Mouse (Mus musculus) heart, postnatal 0 days (tissue): ENCODE data around the gene Samd5. TPM values are rescaled to one million over a fixed set of nuclear protein-coding genes. Genes with fewer than 3 reads are reported as not detected.
A peak's percentile ranks its signal among the peaks of the same experiment; 100 is the strongest.

Experiments
- ATAC-seq: fragments of 200-750 bp; cut with Nextera tagmentation; 2 replicates; pipeline ENCODE4 v1.8.0; 2017; ENCODE audit warnings: low read depth, moderate number of reproducible peaks, moderate library complexity; ENCODE audit not compliant: insufficient read depth
- DNase-seq: peaks from one replicate; pipeline ENCODE4 v3.0.0-alpha.2; 2016; ENCODE audit warnings: low spot score
- H3K27ac ChIP-seq: fragments of 300-500 bp; sonication (generic); 2 replicates; pipeline ENCODE4 v1.5.1; 2014; ENCODE audit warnings: low read depth, mild to moderate bottlenecking
- H3K27me3 ChIP-seq: fragments of 300-500 bp; sonication (generic); 2 replicates; pipeline ENCODE4 v1.6.1; 2014; ENCODE audit warnings: low read length, mixed read lengths; ENCODE audit not compliant: control insufficient read depth, insufficient read depth
- H3K36me3 ChIP-seq: fragments of 300-500 bp; sonication (generic); replicated peaks from 2 replicates; pipeline ENCODE4 v1.6.1; 2014; ENCODE audit warnings: low read length, mixed read lengths; ENCODE audit not compliant: control insufficient read depth, insufficient read depth
- H3K4me1 ChIP-seq: fragments of 300-500 bp; sonication (generic); 2 replicates; pipeline ENCODE4 v1.6.1; 2014; ENCODE audit warnings: antibody characterized with exemption; ENCODE audit not compliant: control insufficient read depth, insufficient read depth
- H3K4me2 ChIP-seq: fragments of 300-500 bp; sonication (generic); 2 replicates; pipeline ENCODE4 v1.6.1; 2014; ENCODE audit warnings: low read depth, mild to moderate bottlenecking, low read length, moderate library complexity
- H3K4me3 ChIP-seq: fragments of 300-500 bp; sonication (generic); 2 replicates; pipeline ENCODE4 v1.5.1; 2014; ENCODE audit warnings: low read depth, low read length
- H3K9ac ChIP-seq: fragments of 300-500 bp; sonication (generic); replicated peaks from 2 replicates; pipeline ENCODE4 v1.6.1; 2014; ENCODE audit warnings: low read depth, low read length, mixed read lengths
- H3K9me3 ChIP-seq: fragments of 300-500 bp; sonication (generic); replicated peaks from 2 replicates; pipeline ENCODE4 v1.6.1; 2016; ENCODE audit warnings: low read length; ENCODE audit not compliant: control insufficient read depth
- CTCF ChIP-seq: IDR thresholded peaks from 2 replicates; pipeline ENCODE4 v1.5.1; 2016; ENCODE audit warnings: antibody characterized with exemption, control low read depth, low read depth
- EP300 ChIP-seq: IDR thresholded peaks from 2 replicates; pipeline ENCODE4 v1.6.1; 2016; ENCODE audit warnings: antibody characterized with exemption, low read depth
- WGBS: fragments of 180-500 bp; shearing (Covaris S2); extraction: QIAGEN DNeasy Blood & Tissue Kit; methylation state at CpG from one replicate; pipeline ENCODE4 v1.1.7; 2014; 5-methylcytosine and 5-hydroxymethylcytosine counted together
- polyA plus RNA-seq: library from polyadenylated mRNA; unstranded; fragments of >200 nt; fragmentation: Nextera tagmentation; extraction: Ambion mirVana; gene quantifications from 2 replicates; pipeline ENCODE4 v1.2.1, GENCODE M21; 2015
- total RNA-seq: library from RNA; depleted of rRNA; stranded (reverse); fragments of >200 nt; gene quantifications from 2 replicates; pipeline ENCODE4 v1.2.3, GENCODE M21; 2014; ENCODE audit warnings: low replicate concordance

Gene Samd5
- total and polyA plus RNA-seq, 2 experiments from 2014 or later, result 1.8 to 5.6 TPM

DNA sequence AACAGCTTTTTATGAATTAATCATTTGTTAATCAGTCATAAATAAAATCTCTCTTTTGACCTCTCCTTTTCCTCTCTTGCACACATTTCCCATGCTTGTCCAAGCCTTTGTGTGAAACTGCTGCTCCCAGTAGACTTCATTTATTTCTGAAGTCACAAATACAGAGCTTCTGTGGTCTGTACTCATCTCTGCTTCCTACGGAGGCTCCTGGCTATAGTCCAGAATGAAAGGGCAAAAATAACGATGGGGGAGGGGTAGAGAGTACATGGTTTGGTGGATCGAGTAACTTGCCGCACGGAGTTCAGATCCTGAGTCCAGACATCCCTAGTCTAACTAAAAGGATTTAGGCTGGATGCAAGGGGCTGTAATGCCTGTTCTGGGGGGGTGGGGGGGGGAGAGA, 3.1 kb upstream of the Samd5 start:
- no peak for DNase-seq
- H3K4me3 ChIP-seq, result no peak overlapping the region
- peaks cover 2% of the 10 kb centered on the region; the same call in 1 of the 2 replicates for H3K27me3 ChIP-seq
- no peaks in the 10 kb centered on the region for H3K4me1 ChIP-seq
- no peak overlapping the region for H3K9ac ChIP-seq
- H3K36me3 ChIP-seq, result no peaks in the 10 kb centered on the region
- no peaks in the 10 kb centered on the region for H3K9me3 ChIP-seq
- H3K27ac ChIP-seq, result no peak overlapping the region
- TF ChIP-seq CTCF (no peak), EP300 (no peak)
- H3K4me2 ChIP-seq, result no peak overlapping the region
- ATAC-seq, result no peak
- 17% methylated on average over 5 of the region's 5 CpGs for WGBS

DNA sequence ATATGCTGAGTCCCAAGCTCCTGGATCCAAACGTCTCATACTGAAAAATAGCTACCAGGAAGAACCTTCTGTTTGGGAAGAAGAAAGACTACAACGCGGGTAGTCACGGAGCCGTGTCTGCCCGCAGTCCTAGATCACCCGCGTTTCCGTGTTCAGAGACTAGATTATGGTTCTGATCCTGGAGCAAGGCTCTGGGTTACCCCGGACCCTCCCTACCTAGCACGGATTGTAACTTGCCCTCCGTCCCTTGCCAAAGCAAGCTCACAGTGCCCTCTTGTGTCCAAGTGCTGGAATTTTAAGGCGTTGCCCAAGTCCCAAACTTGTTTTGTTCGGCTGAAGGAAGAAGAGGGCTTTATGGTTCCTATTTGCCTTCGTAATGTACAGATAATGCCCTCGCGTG, 1.9 kb upstream of the Samd5 start:
- H3K4me1 ChIP-seq, result no peaks in the 10 kb centered on the region
- TF ChIP-seq EP300, result no peak
- peak; percentile 98 for TF ChIP-seq CTCF
- H3K9ac ChIP-seq, result no peak overlapping the region
- DNase-seq, result peak; percentile 84
- H3K9me3 ChIP-seq, result no peaks in the 10 kb centered on the region
- WGBS, result 3% methylated on average over 17 of the region's 17 CpGs
- H3K36me3 ChIP-seq, result no peaks in the 10 kb centered on the region
- peak; percentile 53 for ATAC-seq
- H3K4me2 ChIP-seq, result peak overlapping the region; percentile 52
- no peak overlapping the region for H3K27ac ChIP-seq
- H3K4me3 ChIP-seq, result peak overlapping the region; percentile 22
- peaks cover 2% of the 10 kb centered on the region; the same call in 1 of the 2 replicates for H3K27me3 ChIP-seq

DNA sequence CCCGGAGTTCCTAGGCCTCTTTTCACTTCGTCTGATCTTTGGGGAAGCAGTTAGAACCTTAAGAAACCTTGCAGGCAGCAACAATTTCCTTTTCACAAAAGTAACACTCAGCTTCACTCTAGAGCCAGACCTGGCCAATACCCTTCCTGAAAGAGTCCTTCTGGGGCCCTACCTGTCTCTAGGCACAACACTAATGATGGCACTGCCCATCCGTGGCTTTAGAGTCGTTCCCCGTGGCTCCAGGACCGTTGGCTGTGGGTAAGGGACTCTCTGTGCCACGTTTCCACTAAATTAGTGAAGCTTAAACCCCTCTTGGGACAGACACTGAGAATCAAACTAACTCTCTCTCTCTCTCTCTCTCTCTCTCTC, 1.4 kb upstream of the Samd5 start:
- H3K36me3 ChIP-seq, result no peaks in the 10 kb centered on the region
- H3K27me3 ChIP-seq, result peaks cover 2% of the 10 kb centered on the region; the same call in 1 of the 2 replicates
- H3K27ac ChIP-seq, result no peak overlapping the region
- H3K9ac ChIP-seq, result no peak overlapping the region
- H3K4me1 ChIP-seq, result no peaks in the 10 kb centered on the region
- WGBS, result 18% methylated on average over 7 of the region's 7 CpGs
- DNase-seq, result no peak
- TF ChIP-seq EP300 (no peak), CTCF (no peak)
- ATAC-seq, result no peak
- no peaks in the 10 kb centered on the region for H3K9me3 ChIP-seq
- peak overlapping the region; percentile 52; the same call in 1 of the 2 replicates for H3K4me2 ChIP-seq
- H3K4me3 ChIP-seq, result no peak overlapping the region

DNA sequence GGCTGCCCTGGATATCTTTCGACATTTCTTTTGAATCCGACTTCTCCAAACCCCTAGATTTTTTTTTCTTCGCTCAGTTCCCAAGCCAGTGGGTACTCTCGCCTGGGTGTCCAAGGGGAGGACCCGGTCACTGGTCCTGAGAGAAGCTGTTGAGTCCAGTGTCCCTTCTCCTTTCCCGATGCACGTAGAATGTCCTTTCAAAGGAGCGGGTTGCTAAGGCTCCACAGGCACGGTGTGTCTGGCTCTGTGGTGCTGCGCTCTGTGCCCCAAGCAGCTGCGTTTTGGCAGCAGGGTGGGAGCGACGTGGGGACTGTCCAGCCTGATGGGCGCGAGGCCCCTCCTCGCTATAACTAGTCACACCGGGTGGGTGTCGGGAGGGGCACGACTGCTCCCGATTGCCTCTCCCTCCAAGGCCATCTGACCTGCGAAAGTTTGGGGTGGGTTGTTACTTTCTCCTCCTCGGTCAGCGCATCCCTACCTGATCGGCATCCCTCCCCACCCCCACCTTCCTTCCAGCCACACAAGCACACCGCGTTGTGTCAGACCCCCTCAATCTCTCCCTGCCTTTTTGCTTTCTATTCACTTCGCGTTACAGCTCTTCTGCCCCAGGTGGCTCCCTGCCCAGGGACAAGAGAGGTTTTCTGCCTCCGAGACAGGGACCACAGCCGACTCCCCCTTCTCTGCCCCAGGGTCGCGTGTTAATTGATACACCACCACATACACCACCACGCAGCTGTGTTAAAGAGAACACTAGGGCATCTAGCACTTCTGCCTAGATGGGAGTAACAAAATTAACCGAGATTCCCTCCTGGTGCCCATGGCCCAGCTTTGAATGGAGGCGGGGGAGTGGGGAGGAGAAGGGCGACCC, 776 bp upstream of the Samd5 start:
- H3K27ac ChIP-seq, result 0 out of 2 replicates have a peak overlapping the region, but pooled peaks have one; percentile 54
- WGBS, result 9% methylated on average over 36 of the region's 36 CpGs
- ATAC-seq, result peak; percentile 6; the same call in 1 of the 2 replicates

DNA sequence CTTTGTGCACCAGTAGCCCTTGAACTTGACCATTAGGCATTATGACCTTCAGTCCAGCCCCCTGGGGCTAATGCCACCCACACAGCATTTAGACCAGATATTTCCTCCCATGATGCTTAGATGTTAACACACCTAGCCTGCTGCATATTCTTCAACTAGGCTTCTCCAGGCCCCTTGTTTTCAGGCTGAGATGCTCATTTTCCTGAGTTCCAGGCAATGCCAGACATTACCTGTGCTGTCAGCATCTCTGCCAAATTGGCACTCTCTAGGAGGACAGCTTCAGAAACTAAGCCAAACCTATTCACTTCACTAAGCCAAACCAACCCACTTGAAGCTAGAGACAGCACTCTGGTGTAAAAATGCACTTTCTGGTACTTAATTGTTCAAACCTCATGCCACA, 1.7 kb downstream of the Samd5 start:
- H3K9me3 ChIP-seq, result no peaks in the 10 kb centered on the region
- no peak overlapping the region for H3K4me3 ChIP-seq
- no peak overlapping the region for H3K9ac ChIP-seq
- no peak for DNase-seq
- H3K36me3 ChIP-seq, result no peaks in the 10 kb centered on the region
- ATAC-seq, result no peak
- 0 out of 2 replicates have a peak overlapping the region, but pooled peaks have one; percentile 78 for H3K4me2 ChIP-seq
- no peak overlapping the region for H3K27ac ChIP-seq
- no peaks in the 10 kb centered on the region for H3K4me1 ChIP-seq
- TF ChIP-seq EP300 (no peak), CTCF (no peak)
- peaks cover 2% of the 10 kb centered on the region; the same call in 1 of the 2 replicates for H3K27me3 ChIP-seq

More for the DNA sequence above, 776 bp upstream of the Samd5 start:
- Histone ChIP-seq H3K36me3 (no peaks in the 10 kb centered on the region), H3K27me3 (peaks cover 2% of the 10 kb centered on the region; the same call in 1 of the 2 replicates), H3K9me3 (no peaks in the 10 kb centered on the region), H3K4me1 (no peaks in the 10 kb centered on the region), H3K9ac (peak overlapping the region; percentile 43), H3K4me2 (peak overlapping the region; percentile 78), H3K4me3 (peak overlapping the region; percentile 71)
- no peak for TF ChIP-seq EP300
- no peak for TF ChIP-seq CTCF
- no peak for DNase-seq
